Mouse (Mus musculus): ENCODE results near the gene B230219D22Rik.
A peak's percentile ranks its signal among the peaks of the same experiment; 100 is the strongest.

B230219D22Rik gene

GRCm38 (mm10) chr13:55727120-55727838 is 34.4 kb downstream of the B230219D22Rik start, which contains the start of gene Pcbd2:
TSS of gene Pcbd2 (plus strand) at chr13:55727368.
- DNase-seq (ENCODE audit: low spot score), result peak; percentile 85

GRCm38 (mm10) chr13:55727839-55728238 is 34.9 kb downstream of the B230219D22Rik start:
- peak; percentile 86 for DNase-seq (ENCODE audit: low spot score)

GRCm38 (mm10) chr13:55730716-55731115 is 37.8 kb downstream of the B230219D22Rik start:
- DNase-seq (ENCODE audit: low spot score), result no peak

- DNase-seq (ENCODE audit: low spot score), result no peak
Observed at GRCm38 (mm10) chr13:55732121-55732520, 39.2 kb downstream of the B230219D22Rik start.

GRCm38 (mm10) chr13:55733628-55734502 is 40.9 kb downstream of the B230219D22Rik start:
- DNase-seq (ENCODE audit: low spot score), result no peak

- DNase-seq (ENCODE audit: low spot score), result no peak
Observed at GRCm38 (mm10) chr13:55737885-55738284, 45.0 kb downstream of the B230219D22Rik start.

- no peak for DNase-seq (ENCODE audit: low spot score)
Observed at GRCm38 (mm10) chr13:55742306-55742705, 49.4 kb downstream of the B230219D22Rik start.

All from embryo, embryonic 10 days (tissue).